Mouse (Mus musculus): ENCODE measurements around the gene Xrcc1. TPM values are rescaled to one million over a fixed set of nuclear protein-coding genes. Genes with fewer than 3 reads are reported as not detected.

The Xrcc1 gene
- polyA plus RNA-seq, 1 experiment from 2014 or later, result 37.0 TPM

GRCm38 (mm10) chr7:24585995-24586394, 39.9 kb downstream of the Xrcc1 start:
- H3K36me3 ChIP-seq (ENCODE audit: insufficient read depth, low read length), result no peaks in the 10 kb centered on the region
- TF ChIP-seq EP300 (IDR thresholded peaks at IDR 0.05), result no peak
- TF ChIP-seq CTCF (IDR thresholded peaks at IDR 0.05), result no peak
- no peak for ATAC-seq
- H3K9ac ChIP-seq (replicated peaks; ENCODE audit: low read depth), result no peak overlapping the region
- H3K4me3 ChIP-seq (ENCODE audit: low read depth, low read length), result no peak overlapping the region
- no peak for DNase-seq (ENCODE audit: low spot score)
- WGBS, result 46% methylated on average over 15 of the region's 16 CpGs
- 0 out of 2 replicates have a peak, but pooled peaks cover 9% of the 10 kb centered on the region for H3K27me3 ChIP-seq (replicated peaks; ENCODE audit: insufficient read depth, low read length)
- H3K27ac ChIP-seq (ENCODE audit: low read length), result no peak overlapping the region
- no peaks in the 10 kb centered on the region for H3K9me3 ChIP-seq (ENCODE audit: low read length)
- H3K4me1 ChIP-seq (ENCODE audit: insufficient read depth, low read depth, low read length), result no peaks in the 10 kb centered on the region
- no peak overlapping the region for H3K4me2 ChIP-seq (replicated peaks; ENCODE audit: low read depth, low read length)

GRCm38 (mm10) chr7:24586828-24587227, 40.7 kb downstream of the Xrcc1 start:
- H3K9ac ChIP-seq (replicated peaks; ENCODE audit: low read depth), result no peak overlapping the region
- ATAC-seq, result peak; percentile 58
- H3K4me1 ChIP-seq (ENCODE audit: insufficient read depth, low read depth, low read length), result no peaks in the 10 kb centered on the region
- H3K27me3 ChIP-seq (replicated peaks; ENCODE audit: insufficient read depth, low read length), result 0 out of 2 replicates have a peak, but pooled peaks cover 9% of the 10 kb centered on the region
- peak overlapping the region; percentile 27 for H3K4me3 ChIP-seq (ENCODE audit: low read depth, low read length)
- no peaks in the 10 kb centered on the region for H3K36me3 ChIP-seq (ENCODE audit: insufficient read depth, low read length)
- H3K27ac ChIP-seq (ENCODE audit: low read length), result no peak overlapping the region
- DNase-seq (ENCODE audit: low spot score), result peak; percentile 45
- WGBS, result 13% methylated on average over 8 of the region's 8 CpGs
- TF ChIP-seq CTCF (IDR thresholded peaks at IDR 0.05), result no peak
- TF ChIP-seq EP300 (IDR thresholded peaks at IDR 0.05), result no peak
- peak overlapping the region; percentile 60 for H3K4me2 ChIP-seq (replicated peaks; ENCODE audit: low read depth, low read length)
- no peaks in the 10 kb centered on the region for H3K9me3 ChIP-seq (ENCODE audit: low read length)

- 0 out of 2 replicates have a peak within 1 kb of the TSS, but pooled peaks have one; percentile 16 for H3K9ac ChIP-seq (replicated peaks; ENCODE audit: low read depth)
- no peaks in the 10 kb centered on the region for H3K36me3 ChIP-seq (ENCODE audit: insufficient read depth, low read length)
- H3K27ac ChIP-seq (ENCODE audit: low read length), result no peak within 1 kb of the TSS
- H3K27me3 ChIP-seq (replicated peaks; ENCODE audit: insufficient read depth, low read length), result 0 out of 2 replicates have a peak, but pooled peaks cover 9% of the 10 kb centered on the region
- no peaks in the 10 kb centered on the region for H3K9me3 ChIP-seq (ENCODE audit: low read length)
- TF ChIP-seq EP300 (IDR thresholded peaks at IDR 0.05) (no peak), CTCF (IDR thresholded peaks at IDR 0.05) (no peak)
- peak within 1 kb of the TSS; percentile 60 for H3K4me2 ChIP-seq (replicated peaks; ENCODE audit: low read depth, low read length)
- 9% methylated on average over 24 of the region's 30 CpGs for WGBS
- H3K4me3 ChIP-seq (ENCODE audit: low read depth, low read length), result peak within 1 kb of the TSS; percentile 27
- no peaks in the 10 kb centered on the region for H3K4me1 ChIP-seq (ENCODE audit: insufficient read depth, low read depth, low read length)
- ATAC-seq (peak; percentile 52), DNase-seq (ENCODE audit: low spot score) (peak; percentile 46)
Measured at GRCm38 (mm10) chr7:24587330-24588105, 41.4 kb downstream of the Xrcc1 start, which contains the start of the genes Ethe1 and Zfp575. Ethe1 (plus strand) TSS chr7:24587543. Zfp575 (minus strand) TSS chr7:24587641.

GRCm38 (mm10) chr7:24588336-24588735, 42.2 kb downstream of the Xrcc1 start:
- Histone ChIP-seq H3K36me3 (ENCODE audit: insufficient read depth, low read length) (no peaks in the 10 kb centered on the region), H3K4me3 (ENCODE audit: low read depth, low read length) (no peak overlapping the region), H3K4me1 (ENCODE audit: insufficient read depth, low read depth, low read length) (no peaks in the 10 kb centered on the region), H3K9ac (replicated peaks; ENCODE audit: low read depth) (no peak overlapping the region), H3K9me3 (ENCODE audit: low read length) (no peaks in the 10 kb centered on the region), H3K27ac (ENCODE audit: low read length) (no peak overlapping the region), H3K4me2 (replicated peaks; ENCODE audit: low read depth, low read length) (no peak overlapping the region), H3K27me3 (replicated peaks; ENCODE audit: insufficient read depth, low read length) (0 out of 2 replicates have a peak, but pooled peaks cover 9% of the 10 kb centered on the region)
- ATAC-seq (peak; percentile 64), DNase-seq (ENCODE audit: low spot score) (peak; percentile 67)
- 44% methylated on average over 13 of the region's 13 CpGs for WGBS
- no peak for TF ChIP-seq CTCF (IDR thresholded peaks at IDR 0.05)
- no peak for TF ChIP-seq EP300 (IDR thresholded peaks at IDR 0.05)

- TF ChIP-seq EP300 (IDR thresholded peaks at IDR 0.05), result no peak
- TF ChIP-seq CTCF (IDR thresholded peaks at IDR 0.05), result peak; percentile 14; the same call in 1 of the 2 replicates
- Histone ChIP-seq H3K36me3 (ENCODE audit: insufficient read depth, low read length) (no peaks in the 10 kb centered on the region), H3K4me3 (ENCODE audit: low read depth, low read length) (no peak overlapping the region), H3K9me3 (ENCODE audit: low read length) (no peaks in the 10 kb centered on the region), H3K27ac (ENCODE audit: low read length) (no peak overlapping the region), H3K4me2 (replicated peaks; ENCODE audit: low read depth, low read length) (no peak overlapping the region), H3K9ac (replicated peaks; ENCODE audit: low read depth) (no peak overlapping the region), H3K27me3 (replicated peaks; ENCODE audit: insufficient read depth, low read length) (0 out of 2 replicates have a peak, but pooled peaks cover under 1% of the 10 kb centered on the region), H3K4me1 (ENCODE audit: insufficient read depth, low read depth, low read length) (no peaks in the 10 kb centered on the region)
- whole genome bisulfite sequencing, result 50% methylated on average over 5 of the region's 5 CpGs
- no peak for ATAC-seq
- DNase-seq (ENCODE audit: low spot score), result no peak
Measured at GRCm38 (mm10) chr7:24591735-24592134, 45.6 kb downstream of the Xrcc1 start.

- 50% methylated on average over 4 of the region's 4 CpGs for WGBS
Measured at GRCm38 (mm10) chr7:24592163-24592562, 46.1 kb downstream of the Xrcc1 start.

More at GRCm38 (mm10) chr7:24592163-24592562, 46.1 kb downstream of the Xrcc1 start:
- Histone ChIP-seq H3K36me3 (ENCODE audit: insufficient read depth, low read length) (no peaks in the 10 kb centered on the region), H3K9ac (replicated peaks; ENCODE audit: low read depth) (no peak overlapping the region), H3K9me3 (ENCODE audit: low read length) (no peaks in the 10 kb centered on the region), H3K27ac (ENCODE audit: low read length) (no peak overlapping the region), H3K4me2 (replicated peaks; ENCODE audit: low read depth, low read length) (no peak overlapping the region), H3K4me1 (ENCODE audit: insufficient read depth, low read depth, low read length) (no peaks in the 10 kb centered on the region), H3K27me3 (replicated peaks; ENCODE audit: insufficient read depth, low read length) (no peaks in the 10 kb centered on the region), H3K4me3 (ENCODE audit: low read depth, low read length) (no peak overlapping the region)
- DNase-seq (ENCODE audit: low spot score) (no peak), ATAC-seq (no peak)
- no peak for TF ChIP-seq EP300 (IDR thresholded peaks at IDR 0.05)
- no peak for TF ChIP-seq CTCF (IDR thresholded peaks at IDR 0.05)
